Mouse (Mus musculus) midbrain, embryonic 11.5 days (tissue): ENCODE results near the gene Lrrc71. TPM values are rescaled to one million over a fixed set of nuclear protein-coding genes. Genes with fewer than 3 reads are reported as not detected.

Experiments
- ATAC-seq: fragments of 200-750 bp; cut with Nextera tagmentation; 2 replicates; pipeline ENCODE4 v1.8.0; 2017; ENCODE audit warnings: moderate TSS enrichment, moderate library complexity; ENCODE audit not compliant: low FRiP score
- DNase-seq: peaks from one replicate; pipeline ENCODE4 v3.0.0; 2015; ENCODE audit warnings: low spot score; ENCODE audit errors: missing footprints
- H3K27ac ChIP-seq: fragments of 300-500 bp; sonication (generic); 2 replicates; pipeline ENCODE4 v1.5.1; 2014; ENCODE audit warnings: low read depth, low read length
- H3K27me3 ChIP-seq: fragments of 300-500 bp; sonication (generic); 2 replicates; pipeline ENCODE4 v1.6.1; 2014; ENCODE audit warnings: mild to moderate bottlenecking, low read length, moderate library complexity, mixed read lengths; ENCODE audit not compliant: control insufficient read depth, insufficient read depth
- H3K36me3 ChIP-seq: fragments of 300-500 bp; sonication (generic); 2 replicates; pipeline ENCODE4 v1.6.1; 2014; ENCODE audit warnings: mild to moderate bottlenecking, low read length, moderate library complexity, mixed read lengths; ENCODE audit not compliant: control insufficient read depth, insufficient read depth
- H3K4me1 ChIP-seq: fragments of 300-500 bp; sonication (generic); 2 replicates; pipeline ENCODE4 v1.6.1; 2014; ENCODE audit warnings: low read length; ENCODE audit not compliant: control insufficient read depth, insufficient read depth
- H3K4me2 ChIP-seq: fragments of 300-500 bp; sonication (generic); 2 replicates; pipeline ENCODE4 v1.6.1; 2014; ENCODE audit warnings: mild to moderate bottlenecking, moderate library complexity
- H3K4me3 ChIP-seq: fragments of 300-500 bp; sonication (generic); 2 replicates; pipeline ENCODE4 v1.5.1; 2014; ENCODE audit warnings: low read depth, low read length
- H3K9ac ChIP-seq: fragments of 300-500 bp; sonication (generic); 2 replicates; pipeline ENCODE4 v1.6.1; 2014; ENCODE audit warnings: low read length
- H3K9me3 ChIP-seq: fragments of 300-500 bp; sonication (generic); 2 replicates; pipeline ENCODE4 v1.6.1; 2016; ENCODE audit warnings: low read length; ENCODE audit not compliant: control insufficient read depth
- WGBS: fragments of 180-500 bp; shearing (Covaris S2); extraction: QIAGEN DNeasy Blood & Tissue Kit; methylation state at CpG from one replicate; pipeline ENCODE4 v1.1.7; 2014; 5-methylcytosine and 5-hydroxymethylcytosine counted together
- polyA plus RNA-seq: library from polyadenylated mRNA; unstranded; fragments of >200 nt; fragmentation: Nextera tagmentation; extraction: Ambion mirVana; gene quantifications from 2 replicates; pipeline ENCODE4 v1.2.1, GENCODE M21; 2014

The Lrrc71 gene
- polyA plus RNA-seq, 1 experiment from 2014 or later: 0.08 TPM

DNA sequence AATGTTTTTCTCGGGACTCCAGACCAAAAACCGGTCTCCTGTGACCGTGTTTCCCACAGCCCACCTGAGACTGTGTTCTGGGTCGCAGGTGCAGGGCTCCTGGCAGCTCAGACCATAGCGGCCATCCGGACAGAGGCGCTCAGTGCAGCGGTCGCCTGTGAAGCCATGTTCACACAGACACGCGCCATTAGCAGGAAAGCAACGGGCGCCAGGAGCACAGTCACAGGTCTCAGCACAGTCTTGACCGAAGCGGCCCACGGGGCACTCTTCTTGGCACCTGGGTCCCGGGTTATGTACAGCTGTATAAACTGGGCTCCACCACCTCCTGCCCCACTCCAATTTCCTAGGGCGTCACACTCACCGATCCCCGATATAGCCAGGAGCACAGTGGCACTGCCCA is 8.1 kb upstream of the Lrrc71 start:
- peak overlapping the region; percentile 39 for H3K4me2 ChIP-seq
- H3K9ac ChIP-seq: peak overlapping the region; percentile 34; the same call in 1 of the 2 replicates
- DNase-seq (no peak), ATAC-seq (no peak; the same call in 1 of the 2 replicates)
- H3K4me3 ChIP-seq: no peak overlapping the region
- H3K36me3 ChIP-seq: no peaks in the 10 kb centered on the region
- WGBS: 53% methylated on average over 20 of the region's 20 CpGs
- no peak overlapping the region for H3K27ac ChIP-seq
- no peaks in the 10 kb centered on the region for H3K9me3 ChIP-seq
- H3K4me1 ChIP-seq: no peaks in the 10 kb centered on the region
- H3K27me3 ChIP-seq: peaks cover 4% of the 10 kb centered on the region

DNA sequence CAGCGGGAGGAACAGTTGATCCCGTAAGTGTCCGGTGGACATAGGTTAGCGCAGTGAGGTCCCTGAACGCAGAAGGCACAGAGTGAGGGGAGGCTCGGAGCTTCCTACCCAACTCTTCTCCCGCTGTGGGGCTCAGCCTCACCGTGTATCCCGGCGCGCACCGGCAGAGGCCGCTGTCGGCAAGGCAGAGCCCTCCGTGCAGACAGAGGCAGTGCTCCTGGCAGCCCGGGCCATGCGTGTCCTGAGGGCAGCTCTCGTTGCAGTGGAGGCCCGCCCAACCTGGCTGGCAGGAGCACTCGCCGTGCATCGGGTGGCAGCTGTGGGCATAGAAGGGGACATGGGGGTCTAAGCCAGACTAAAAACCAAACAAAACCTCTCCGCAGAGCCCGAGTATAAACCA is 7.5 kb upstream of the Lrrc71 start:
- Histone ChIP-seq H3K9me3 (no peaks in the 10 kb centered on the region), H3K4me2 (peak overlapping the region; percentile 39), H3K9ac (peak overlapping the region; percentile 34; the same call in 1 of the 2 replicates), H3K4me3 (peak overlapping the region; percentile 16; the same call in 1 of the 2 replicates), H3K4me1 (no peaks in the 10 kb centered on the region), H3K27me3 (peaks cover 4% of the 10 kb centered on the region), H3K27ac (no peak overlapping the region), H3K36me3 (no peaks in the 10 kb centered on the region)
- WGBS: 3% methylated on average over 24 of the region's 24 CpGs
- ATAC-seq: peak; percentile 89
- peak; percentile 99 for DNase-seq

DNA sequence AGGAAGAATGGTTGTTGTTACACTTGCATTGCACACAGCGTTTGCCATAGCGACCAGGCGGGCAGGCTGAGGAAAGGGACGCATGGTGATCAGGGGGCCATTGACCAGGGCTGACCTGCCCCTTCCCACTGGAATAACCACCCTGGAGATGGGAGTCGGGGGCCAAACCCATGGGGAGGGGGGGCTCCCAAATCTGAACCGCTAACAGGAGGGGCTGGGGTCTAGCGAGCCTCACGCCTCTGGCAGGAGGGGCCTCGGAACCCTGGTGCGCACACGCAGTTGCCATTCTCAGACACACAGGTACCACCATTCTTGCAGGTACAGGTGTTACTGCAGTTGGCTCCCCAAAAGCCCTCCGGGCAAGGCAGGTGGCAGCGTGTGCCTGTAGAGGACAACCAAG is 5.4 kb upstream of the Lrrc71 start:
- H3K27me3 ChIP-seq: peaks cover 4% of the 10 kb centered on the region
- no peak for ATAC-seq
- H3K4me1 ChIP-seq: no peaks in the 10 kb centered on the region
- no peak overlapping the region for H3K4me2 ChIP-seq
- no peak overlapping the region for H3K27ac ChIP-seq
- DNase-seq: no peak
- no peak overlapping the region for H3K9ac ChIP-seq
- no peaks in the 10 kb centered on the region for H3K9me3 ChIP-seq
- no peak overlapping the region for H3K4me3 ChIP-seq
- no peaks in the 10 kb centered on the region for H3K36me3 ChIP-seq
- WGBS: 81% methylated on average over 13 of the region's 13 CpGs

DNA sequence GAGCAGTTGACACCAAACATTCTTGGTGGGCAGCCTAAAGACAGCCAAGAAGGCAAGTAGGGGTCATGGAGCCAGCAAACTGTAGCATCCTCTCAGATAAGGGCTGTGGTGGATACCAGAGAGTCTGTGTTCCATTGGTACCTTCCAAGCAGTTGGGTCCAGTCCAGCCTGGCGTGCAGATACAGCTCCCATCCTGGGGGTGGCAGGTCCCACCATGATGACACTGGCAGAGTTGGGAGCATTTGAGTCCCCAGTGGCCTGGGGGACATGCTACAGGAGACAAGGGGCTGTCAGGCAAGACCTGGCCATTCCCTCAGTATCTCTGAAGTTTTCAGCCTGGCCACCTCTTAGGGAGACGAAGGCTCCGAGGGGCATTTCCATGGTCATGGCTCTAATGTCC is 4.1 kb upstream of the Lrrc71 start:
- H3K27ac ChIP-seq: no peak overlapping the region
- WGBS: 82% methylated on average over 3 of the region's 3 CpGs
- H3K9me3 ChIP-seq: no peaks in the 10 kb centered on the region
- ATAC-seq (no peak), DNase-seq (no peak)
- 0 out of 2 replicates have a peak, but pooled peaks cover 3% of the 10 kb centered on the region for H3K4me1 ChIP-seq
- H3K9ac ChIP-seq: no peak overlapping the region
- no peaks in the 10 kb centered on the region for H3K36me3 ChIP-seq
- H3K27me3 ChIP-seq: peaks cover 4% of the 10 kb centered on the region
- no peak overlapping the region for H3K4me2 ChIP-seq
- H3K4me3 ChIP-seq: no peak overlapping the region

DNA sequence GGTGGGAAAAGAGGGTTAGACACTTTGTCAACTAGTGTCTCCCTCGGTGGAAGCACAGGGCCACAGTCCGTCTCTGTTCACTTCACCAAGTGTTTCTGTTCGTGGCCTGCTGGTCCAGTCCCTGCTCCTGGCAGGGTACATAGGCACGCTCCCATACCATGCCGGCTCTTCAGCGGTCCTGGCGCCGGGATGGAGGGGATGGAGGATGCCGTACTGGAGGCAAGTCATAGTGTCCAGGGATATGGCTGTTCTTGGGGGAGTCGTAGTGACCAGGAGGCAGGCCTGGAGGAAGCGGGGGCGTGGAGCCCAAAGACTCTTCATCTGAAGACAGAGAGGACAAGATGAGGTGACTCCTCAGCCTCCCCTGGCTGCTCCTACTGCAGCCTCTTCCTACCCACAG is 1.6 kb upstream of the Lrrc71 start:
- H3K9ac ChIP-seq: no peak overlapping the region
- H3K27me3 ChIP-seq: no peaks in the 10 kb centered on the region; the same call in 1 of the 2 replicates
- H3K4me3 ChIP-seq: no peak overlapping the region
- H3K4me2 ChIP-seq: no peak overlapping the region
- H3K4me1 ChIP-seq: peaks cover 12% of the 10 kb centered on the region
- no peaks in the 10 kb centered on the region for H3K9me3 ChIP-seq
- H3K36me3 ChIP-seq: no peaks in the 10 kb centered on the region
- 94% methylated on average over 12 of the region's 12 CpGs for WGBS
- no peak overlapping the region for H3K27ac ChIP-seq
- DNase-seq (no peak), ATAC-seq (no peak)

DNA sequence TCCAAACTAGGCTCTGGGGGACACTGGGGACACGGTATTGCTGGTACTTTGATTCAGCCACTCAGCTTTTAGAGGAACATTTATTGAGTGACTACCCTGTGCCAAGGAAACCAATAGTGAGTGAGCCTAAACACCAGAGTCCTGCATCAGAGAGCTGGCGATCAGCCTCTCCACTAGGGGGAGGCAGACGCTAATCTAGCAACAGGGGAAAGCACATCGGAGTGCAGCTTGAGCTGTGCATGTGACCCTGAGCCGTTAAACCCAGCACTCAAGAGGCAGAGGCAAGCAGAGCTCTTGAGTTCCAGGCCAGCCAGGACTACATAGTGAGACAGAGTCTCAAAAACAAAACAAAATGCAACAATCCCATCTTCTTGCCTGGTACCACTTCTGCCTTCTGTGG is 611 bp upstream of the Lrrc71 start:
- no peak overlapping the region for H3K4me3 ChIP-seq
- ATAC-seq: no peak
- no peaks in the 10 kb centered on the region for H3K9me3 ChIP-seq
- no peaks in the 10 kb centered on the region for H3K36me3 ChIP-seq
- DNase-seq: no peak
- H3K27me3 ChIP-seq: no peaks in the 10 kb centered on the region; the same call in 1 of the 2 replicates
- H3K9ac ChIP-seq: no peak overlapping the region
- no peak overlapping the region for H3K4me2 ChIP-seq
- H3K4me1 ChIP-seq: peaks cover 14% of the 10 kb centered on the region
- H3K27ac ChIP-seq: no peak overlapping the region
- 17% methylated on average over 5 of the region's 5 CpGs for WGBS

DNA sequence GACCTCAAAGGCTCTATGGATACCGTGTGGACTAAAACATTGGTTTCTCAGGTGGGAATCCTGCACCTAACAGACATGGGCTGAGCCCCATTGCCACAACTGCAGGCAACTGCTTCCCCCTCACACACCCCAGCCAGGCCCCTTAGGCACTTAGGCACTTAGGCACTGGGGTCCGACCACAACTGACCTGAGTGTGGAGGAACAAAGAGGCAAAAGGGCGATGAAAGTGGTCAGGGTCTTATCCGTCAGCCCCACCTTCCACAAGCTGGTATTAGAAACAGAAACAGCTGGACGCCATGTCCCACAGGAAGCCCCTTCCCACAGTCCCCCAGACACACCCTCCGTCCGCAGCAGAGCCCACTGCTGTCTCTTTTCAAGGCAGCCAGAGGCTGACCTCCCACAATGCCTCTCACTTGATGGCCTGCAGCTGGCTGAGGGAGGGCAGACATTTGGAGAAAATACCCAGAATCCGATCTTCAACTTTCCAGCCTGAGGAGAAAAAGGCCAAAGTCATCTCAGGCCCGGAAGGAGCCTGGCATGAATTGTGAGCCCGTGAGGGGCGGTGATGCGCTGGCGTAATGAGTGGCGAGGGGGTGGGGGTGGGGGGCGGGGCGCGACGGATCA is 3.3 kb downstream of the Lrrc71 start:
- peaks cover 14% of the 10 kb centered on the region for H3K4me1 ChIP-seq
- no peak overlapping the region for H3K4me3 ChIP-seq
- ATAC-seq (peak; percentile 61; the same call in 1 of the 2 replicates), DNase-seq (peak; percentile 91)
- H3K27ac ChIP-seq: no peak overlapping the region
- peak overlapping the region; percentile 31 for H3K9ac ChIP-seq
- no peaks in the 10 kb centered on the region; the same call in 1 of the 2 replicates for H3K27me3 ChIP-seq
- H3K4me2 ChIP-seq: peak overlapping the region; percentile 26
- H3K36me3 ChIP-seq: no peaks in the 10 kb centered on the region
- 40% methylated on average over 18 of the region's 18 CpGs for WGBS
- no peaks in the 10 kb centered on the region for H3K9me3 ChIP-seq

DNA sequence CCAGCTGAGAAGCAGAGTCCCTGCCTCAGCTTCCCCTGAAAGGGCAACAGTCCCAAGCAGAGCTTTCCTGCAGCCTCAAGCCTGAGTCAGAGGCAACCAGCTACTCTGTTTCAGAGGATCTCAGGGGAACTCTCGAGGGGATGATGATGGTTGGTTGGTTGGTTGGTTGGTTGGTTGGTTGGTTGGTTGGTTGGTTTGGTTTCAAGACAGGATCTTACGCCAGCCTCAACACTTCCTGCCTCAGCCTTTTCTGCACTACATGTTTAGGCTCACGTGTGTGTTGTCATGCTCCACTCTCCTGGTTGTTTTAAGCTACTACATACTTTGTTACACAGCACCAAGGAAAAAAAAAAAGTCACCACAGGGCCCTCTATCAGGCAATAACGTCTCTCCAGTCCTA is 4.5 kb downstream of the Lrrc71 start:
- 83% methylated on average over 4 of the region's 4 CpGs for WGBS

DNA sequence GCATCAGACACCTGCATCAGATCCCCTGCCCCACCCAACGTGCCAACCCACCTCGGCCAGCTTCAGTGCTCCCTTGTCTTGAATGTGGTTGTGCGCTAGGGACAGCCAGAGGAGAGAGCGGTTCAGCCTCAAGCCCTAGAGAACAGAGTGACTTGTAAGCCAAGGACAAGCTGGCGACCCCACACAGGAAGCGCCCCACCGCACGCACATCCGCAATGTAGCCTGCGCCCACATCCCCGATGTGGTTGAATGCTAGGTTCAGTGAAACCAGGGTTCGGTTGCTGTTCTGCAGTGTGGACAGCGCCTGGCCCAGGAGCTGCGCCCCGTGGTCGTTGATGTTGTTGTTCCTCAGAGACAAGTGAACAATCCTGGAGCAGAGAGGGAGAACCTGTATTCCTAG is 5.7 kb downstream of the Lrrc71 start:
- H3K9ac ChIP-seq: no peak overlapping the region
- H3K36me3 ChIP-seq: no peaks in the 10 kb centered on the region
- no peaks in the 10 kb centered on the region for H3K9me3 ChIP-seq
- H3K4me1 ChIP-seq: peaks cover 11% of the 10 kb centered on the region
- H3K27ac ChIP-seq: no peak overlapping the region
- 89% methylated on average over 16 of the region's 16 CpGs for WGBS
- ATAC-seq (no peak), DNase-seq (no peak)
- no peak overlapping the region for H3K4me2 ChIP-seq
- no peaks in the 10 kb centered on the region; the same call in 1 of the 2 replicates for H3K27me3 ChIP-seq
- no peak overlapping the region for H3K4me3 ChIP-seq

More for the DNA sequence above, 4.5 kb downstream of the Lrrc71 start:
- no peak overlapping the region for H3K9ac ChIP-seq
- ATAC-seq: no peak
- no peaks in the 10 kb centered on the region for H3K36me3 ChIP-seq
- H3K27me3 ChIP-seq: no peaks in the 10 kb centered on the region; the same call in 1 of the 2 replicates
- H3K4me1 ChIP-seq: peaks cover 14% of the 10 kb centered on the region
- no peak overlapping the region for H3K27ac ChIP-seq
- H3K9me3 ChIP-seq: no peaks in the 10 kb centered on the region
- DNase-seq: no peak
- H3K4me2 ChIP-seq: no peak overlapping the region
- no peak overlapping the region for H3K4me3 ChIP-seq
